Mouse (Mus musculus): ENCODE results near the gene Pax7. TPM values are rescaled to one million over a fixed set of nuclear protein-coding genes. Genes with fewer than 3 reads are reported as not detected.

Gene Pax7
- total RNA-seq, 4 experiments from 2014 or later = not detected

Other genes with a start within 250 kb of the Pax7 start
- gene Gm21969, start 230.3 kb downstream of the Pax7 start, total RNA-seq (2022) = under 1 TPM in 2 of 4 experiments, not detected in 2; 0.09 to 0.25 TPM
- gene Aldh4a1, start 210.7 kb downstream of the Pax7 start, total RNA-seq (2022) = 100 to 1,000 TPM in 2 of 4 experiments, 10 to 100 TPM in 2; 62.6 to 149 (median 97.9) TPM
- not detected for gene Tas1r2, start 180.0 kb downstream of the Pax7 start, total RNA-seq (2022)
- gene Klhdc7a, start 134.5 kb upstream of the Pax7 start, total RNA-seq (2022) = 10 to 100 TPM in 1 of 4 experiments, 1 to 10 TPM in 3; 4.5 to 19.9 (median 7.5) TPM